In genomic region chr4:135570152-135571036, GRCm38 (mm10) we compare ENCODE assay signal across 8 mouse cellular contexts. TPM values are rescaled to one million over a fixed set of nuclear protein-coding genes. Genes with fewer than 3 reads are reported as not detected.
DNase-seq lines count a peak whose midpoint lies in the region; ATAC-seq lines count a peak whose summit lies in the region.

No protein-coding gene starts in this region.

- WGBS in embryonic facial prominence, embryonic 12.5 days: 8% methylated on average over 32 of the region's 32 CpGs
- 12% methylated on average over 32 of the region's 32 CpGs for WGBS in liver, embryonic 15.5 days (ENCODE audit: insufficient replicate concordance)
- WGBS in neural tube, embryonic 15.5 days: 9% methylated on average over 32 of the region's 32 CpGs

- peaks cover 60% of the 10 kb centered on the region for H3K27me3 ChIP-seq in embryonic facial prominence, embryonic 12.5 days
- H3K27me3 ChIP-seq in liver, embryonic 15.5 days: peaks cover 92% of the 10 kb centered on the region
- H3K27me3 ChIP-seq in neural tube, embryonic 15.5 days (replicated peaks): peaks cover 42% of the 10 kb centered on the region

- ATAC-seq in embryonic facial prominence, embryonic 12.5 days (ENCODE audit: insufficient number of reproducible peaks, insufficient read depth, low FRiP score, low TSS enrichment): peak; percentile 41
- ATAC-seq in liver, embryonic 15.5 days (ENCODE audit: insufficient read depth): no peak
- no peak for ATAC-seq in neural tube, embryonic 15.5 days (ENCODE audit: low FRiP score)
- ATAC-seq in activated CD4-positive, CD25-positive, alpha-beta regulatory T cell, adult 4 months: no peak

- no peaks in the 10 kb centered on the region for H3K36me3 ChIP-seq in embryonic facial prominence, embryonic 12.5 days
- H3K36me3 ChIP-seq in liver, embryonic 15.5 days (replicated peaks): no peaks in the 10 kb centered on the region
- H3K36me3 ChIP-seq in neural tube, embryonic 15.5 days: no peaks in the 10 kb centered on the region

- H3K9ac ChIP-seq in embryonic facial prominence, embryonic 12.5 days: no peak overlapping the region; the same call in 1 of the 2 replicates
- no peak overlapping the region for H3K9ac ChIP-seq in liver, embryonic 15.5 days
- peak overlapping the region; percentile 40 for H3K9ac ChIP-seq in neural tube, embryonic 15.5 days (replicated peaks)

- DNase-seq in urinary bladder, postnatal 14 days (ENCODE audit: low spot score): peak; percentile 60
- no peak for DNase-seq in urinary bladder, adult 18-20 months (ENCODE audit: low spot score in 2 of 2)
- peak; percentile 77 for DNase-seq in induced T-regulatory cell, adult 2 months (ENCODE audit: low read depth)
- DNase-seq in c-Kit-positive CD71-positive TER-119-positive erythroid progenitor cells, embryonic 14.5 days (ENCODE audit: low spot score): no peak

- H3K4me1 ChIP-seq in embryonic facial prominence, embryonic 12.5 days: peaks cover 66% of the 10 kb centered on the region
- peaks cover 13% of the 10 kb centered on the region for H3K4me1 ChIP-seq in liver, embryonic 15.5 days (replicated peaks)
- peaks cover 68% of the 10 kb centered on the region for H3K4me1 ChIP-seq in neural tube, embryonic 15.5 days

- H3K4me2 ChIP-seq in embryonic facial prominence, embryonic 12.5 days (replicated peaks): peak overlapping the region; percentile 48
- peak overlapping the region; percentile 53 for H3K4me2 ChIP-seq in liver, embryonic 15.5 days
- H3K4me2 ChIP-seq in neural tube, embryonic 15.5 days: peak overlapping the region; percentile 63

- no peaks in the 10 kb centered on the region for H3K9me3 ChIP-seq in embryonic facial prominence, embryonic 12.5 days
- no peaks in the 10 kb centered on the region for H3K9me3 ChIP-seq in liver, embryonic 15.5 days (replicated peaks)
- no peaks in the 10 kb centered on the region for H3K9me3 ChIP-seq in neural tube, embryonic 15.5 days (replicated peaks)

- no peak overlapping the region for H3K27ac ChIP-seq in embryonic facial prominence, embryonic 12.5 days
- no peak overlapping the region for H3K27ac ChIP-seq in liver, embryonic 15.5 days (replicated peaks)
- no peak overlapping the region for H3K27ac ChIP-seq in neural tube, embryonic 15.5 days (replicated peaks)

- peak overlapping the region; percentile 28 for H3K4me3 ChIP-seq in embryonic facial prominence, embryonic 12.5 days
- peak overlapping the region; percentile 30 for H3K4me3 ChIP-seq in liver, embryonic 15.5 days (replicated peaks)
- peak overlapping the region; percentile 39 for H3K4me3 ChIP-seq in neural tube, embryonic 15.5 days (replicated peaks)

RNA-seq across cellular contexts. Expression of gene Grhl3, which starts 3.0 kb away (rescaled TPM):
- 13.2 and 15.4 TPM in 2 replicates for polyA plus RNA-seq in embryonic facial prominence, embryonic 12.5 days (2016; fragmentation: Nextera tagmentation; extraction: Ambion mirVana)
- polyA plus RNA-seq in liver, embryonic 15.5 days (2015; fragmentation: Nextera tagmentation; extraction: Ambion mirVana): 0.41 and 0.46 TPM in 2 replicates
- 1.1 and 2.6 TPM in 2 replicates for polyA plus RNA-seq in neural tube, embryonic 15.5 days (2015; fragmentation: Nextera tagmentation; extraction: Ambion mirVana)
- polyA plus RNA-seq in activated CD4-positive, CD25-positive, alpha-beta regulatory T cell, adult 4 months (2017; shearing (Covaris generic)): not detected

Comparison
In these comparisons a context has a peak if more than half of its experiments do, and no peak if none do; other contexts are left out.
1. DNase-seq: peak in urinary bladder, postnatal 14 days (single experiment) and induced T-regulatory cell, adult 2 months (single experiment); none in urinary bladder, adult 18-20 months (0 of 2) and c-Kit-positive CD71-positive TER-119-positive erythroid progenitor cells, embryonic 14.5 days (single experiment).
2. Peak in every context shown above with its lines, with median percentiles within 50 percentile points of each other: H3K4me2 ChIP-seq and H3K4me3 ChIP-seq.